Mouse (Mus musculus) embryo, embryonic 10 days (tissue): ENCODE data around the gene Pgm1.

ENCODE experiments used
- DNase-seq: peaks from one replicate; pipeline ENCODE4 v3.0.0-alpha.2; 2015; ENCODE audit warnings: low spot score

The Pgm1 gene

GRCm38 (mm10) chr4:99929149-99929612 lies at the start of gene Pgm1:
Gene Pgm1, plus strand, starts transcription at chr4:99929414.
- DNase-seq = peak; percentile 91

- no peak for DNase-seq
These were observed 47.3 kb upstream of the Pgm1 start for GRCm38 (mm10) chr4:99881882-99882281.

GRCm38 (mm10) chr4:99882405-99882804 lies 46.8 kb upstream of the Pgm1 start:
- no peak for DNase-seq

GRCm38 (mm10) chr4:99913894-99914451 lies 15.2 kb upstream of the Pgm1 start:
- DNase-seq = peak; percentile 43

- no peak for DNase-seq
These were observed 2.8 kb upstream of the Pgm1 start for GRCm38 (mm10) chr4:99926380-99926779.

GRCm38 (mm10) chr4:99928521-99928920 lies 693 bp upstream of the Pgm1 start:
- peak; percentile 21 for DNase-seq

DNA sequence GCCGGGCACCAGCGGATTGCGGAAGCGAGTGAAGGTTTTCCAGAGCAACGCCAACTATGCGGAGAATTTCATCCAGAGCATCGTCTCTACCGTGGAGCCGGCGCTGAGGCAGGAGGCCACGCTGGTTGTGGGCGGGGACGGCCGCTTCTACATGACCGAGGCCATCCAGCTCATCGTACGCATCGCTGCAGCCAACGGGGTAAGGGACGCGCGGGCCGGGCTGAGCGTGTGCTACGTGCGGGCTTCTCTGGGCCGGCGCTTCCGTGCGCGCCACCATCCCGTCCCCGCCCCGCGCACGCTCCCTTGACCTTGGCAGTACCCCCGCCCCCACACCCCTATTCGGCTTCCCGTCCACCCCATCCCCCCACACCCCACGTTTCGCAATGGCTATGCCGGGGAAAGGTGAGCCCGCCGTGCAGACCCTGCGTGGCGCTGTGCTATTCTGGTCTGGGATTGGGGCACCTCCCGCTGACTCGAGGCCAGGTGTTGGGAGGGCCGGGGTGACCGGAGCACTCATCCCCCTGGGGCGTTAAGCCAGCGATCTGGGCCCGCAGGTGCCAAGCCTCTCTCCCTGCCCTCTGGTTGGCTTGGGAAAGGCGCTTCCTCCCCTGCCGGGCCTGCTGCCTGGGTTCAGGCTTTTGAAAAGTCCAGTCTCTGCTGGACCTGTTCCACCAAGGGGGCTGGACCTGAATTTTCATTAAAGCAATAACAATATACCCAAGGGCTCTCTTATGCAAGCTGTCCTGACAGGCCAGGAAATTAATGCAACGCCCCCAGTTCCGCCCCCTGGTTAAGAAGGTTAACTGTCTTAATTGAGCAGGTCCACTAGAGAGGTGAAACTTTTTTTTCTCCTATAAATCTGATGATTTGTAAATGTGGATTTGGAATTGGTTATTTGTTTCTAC lies 651 bp downstream of the Pgm1 start, which contains the start of gene Itgb3bp:
Gene Itgb3bp, minus strand, starts transcription at position 201 of the 905 bp plus-strand sequence.
- peak; percentile 89 for DNase-seq

GRCm38 (mm10) chr4:99930518-99931239 lies 1.5 kb downstream of the Pgm1 start:
- no peak for DNase-seq

DNA sequence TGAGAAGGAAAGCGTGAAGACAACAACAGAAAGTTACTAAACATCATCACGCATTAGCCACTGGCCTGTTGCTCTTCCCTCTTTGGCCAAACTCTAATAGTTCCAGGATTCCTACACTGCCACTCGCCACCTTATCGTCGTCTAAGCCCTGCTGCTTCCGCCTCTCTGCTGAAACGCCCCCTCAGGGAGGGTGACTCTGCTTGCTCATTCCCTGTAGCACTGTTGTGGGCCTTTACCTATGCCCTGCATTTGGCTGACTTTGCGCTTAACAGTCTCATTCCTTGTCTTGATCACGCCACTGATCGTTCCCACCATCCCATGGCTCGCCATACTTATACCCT lies 2.0 kb downstream of the Pgm1 start:
- no peak for DNase-seq

DNA sequence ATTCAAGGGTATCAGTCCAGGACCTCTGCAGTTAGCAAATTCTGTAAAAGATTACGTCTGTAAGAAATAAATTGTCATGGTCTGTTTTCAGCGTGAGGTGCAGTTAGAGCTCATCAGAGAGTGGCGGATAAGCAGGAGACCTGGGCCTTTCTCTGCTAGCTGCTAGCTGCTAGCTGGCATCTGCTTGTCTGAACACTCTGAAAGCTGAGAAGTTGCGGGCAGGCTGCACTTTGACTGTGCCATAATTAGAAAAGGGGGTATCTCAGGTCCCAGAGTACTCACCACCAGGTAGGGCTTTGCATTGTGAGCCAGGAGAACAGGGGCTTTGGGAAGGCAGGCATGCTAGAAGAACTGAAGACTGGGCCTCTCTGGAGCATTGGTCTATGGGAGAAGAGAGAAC lies 2.6 kb downstream of the Pgm1 start:
- DNase-seq = no peak

DNA sequence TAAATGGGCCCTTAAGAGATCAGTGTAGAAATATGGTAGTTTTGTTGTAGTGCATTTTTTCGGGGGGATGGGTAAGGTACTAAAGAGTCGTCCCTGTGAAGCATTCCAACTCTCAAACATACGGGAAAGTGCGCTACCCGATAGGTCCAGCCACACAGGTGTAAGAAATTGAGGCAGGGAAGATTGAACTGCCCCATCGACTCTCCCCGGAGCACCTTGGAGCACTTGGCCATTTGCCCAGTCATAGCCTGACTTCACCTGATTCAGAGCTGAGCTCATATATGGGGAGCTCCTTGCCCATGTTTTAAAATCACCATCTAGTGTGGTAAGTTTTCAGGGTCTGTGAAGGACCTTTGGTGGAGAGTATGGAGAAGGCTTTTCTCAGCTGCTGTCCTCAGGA lies 5.6 kb downstream of the Pgm1 start:
- no peak for DNase-seq

DNA sequence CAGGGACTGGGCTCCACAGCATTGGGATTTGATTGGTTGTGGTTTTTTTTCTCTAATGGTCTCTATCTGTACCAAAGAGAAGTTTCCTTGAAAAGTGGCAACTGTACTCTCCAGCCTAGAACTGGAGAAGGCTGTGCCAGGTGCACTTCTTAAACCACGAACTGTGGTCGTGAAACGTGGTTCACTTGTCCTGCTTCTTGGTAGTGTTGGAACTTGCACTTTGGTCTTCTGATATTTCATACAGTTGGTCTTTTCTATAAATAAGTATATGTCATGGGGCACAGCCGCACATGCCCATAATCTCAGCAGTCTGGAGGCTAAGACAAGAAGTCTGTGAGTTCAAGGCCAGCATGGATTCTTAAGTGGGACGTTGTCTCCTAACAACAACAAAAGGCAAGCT lies 7.1 kb downstream of the Pgm1 start:
- DNase-seq = no peak

GRCm38 (mm10) chr4:99939711-99940505 lies 10.7 kb downstream of the Pgm1 start:
- DNase-seq = no peak

- DNase-seq = no peak
These were observed 12.6 kb downstream of the Pgm1 start for GRCm38 (mm10) chr4:99941655-99942414.

GRCm38 (mm10) chr4:99944606-99945005 lies 15.4 kb downstream of the Pgm1 start:
- DNase-seq = no peak

GRCm38 (mm10) chr4:99945011-99945410 lies 15.8 kb downstream of the Pgm1 start:
- no peak for DNase-seq

- no peak for DNase-seq
These were observed 17.3 kb downstream of the Pgm1 start for GRCm38 (mm10) chr4:99946516-99946915.

DNA sequence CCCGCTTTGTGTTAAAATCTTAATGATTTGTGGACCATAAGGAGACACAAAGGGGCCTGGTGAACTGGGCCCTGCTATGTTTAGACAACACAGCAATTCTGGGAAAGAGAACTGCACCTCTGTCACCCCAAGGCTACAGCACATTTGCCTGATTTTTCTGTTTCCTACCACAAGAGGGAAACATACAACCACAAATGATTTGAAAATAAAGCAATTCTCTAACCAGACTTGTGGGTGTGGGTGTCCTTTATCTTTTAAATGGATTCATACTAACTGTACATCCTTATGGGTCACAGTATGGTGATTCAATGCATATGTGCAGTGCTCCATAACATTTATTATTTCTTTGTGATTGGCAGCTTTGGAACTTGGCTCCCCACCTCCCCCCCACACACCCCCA lies 18.0 kb downstream of the Pgm1 start:
- DNase-seq = peak; percentile 35

- DNase-seq = no peak
These were observed 18.7 kb downstream of the Pgm1 start for GRCm38 (mm10) chr4:99947896-99948295.

GRCm38 (mm10) chr4:99953904-99954303 lies 24.7 kb downstream of the Pgm1 start:
- DNase-seq = no peak

- no peak for DNase-seq
These were observed 26.2 kb downstream of the Pgm1 start for GRCm38 (mm10) chr4:99955396-99955795.
